Mouse (Mus musculus) liver, embryonic 14.5 days (tissue): ENCODE results near the gene Krt80. TPM values are rescaled to one million over a fixed set of nuclear protein-coding genes. Genes with fewer than 3 reads are reported as not detected.

Experiments used
- ATAC-seq: fragments of 200-750 bp; cut with Nextera tagmentation; 2 replicates; pipeline ENCODE4 v1.8.0; 2017; ENCODE audit warnings: moderate number of reproducible peaks, mild to moderate bottlenecking, moderate library complexity; ENCODE audit not compliant: insufficient read depth
- DNase-seq, 3 experiments: peaks; one replicate each; pipeline ENCODE4 v3.0.0-alpha.2; 2012 to 2013; ENCODE audit warnings: low read depth in 3 of 3, low spot score in 3 of 3
- H3K27ac ChIP-seq: fragments of 300-500 bp; sonication (generic); 2 replicates; pipeline ENCODE4 v1.5.1; 2014; ENCODE audit warnings: moderate library complexity, mild to moderate bottlenecking, control low read depth, inconsistent platforms
- H3K27me3 ChIP-seq: fragments of 300-500 bp; sonication (generic); 2 replicates; pipeline ENCODE4 v1.6.1; 2014; ENCODE audit warnings: mild to moderate bottlenecking, low read length, moderate library complexity; ENCODE audit not compliant: control insufficient read depth, insufficient read depth
- H3K36me3 ChIP-seq: fragments of 300-500 bp; sonication (generic); replicated peaks from 2 replicates; pipeline ENCODE4 v1.6.1; 2014; ENCODE audit warnings: low read depth; ENCODE audit not compliant: control insufficient read depth, insufficient read depth
- H3K4me1 ChIP-seq, 2 experiments: fragments of 200-500 bp in 1 of 2; fragments of 300-500 bp in 1 of 2; sonication (generic) in 1 of 2; replicated peaks; 2 replicates each; pipeline ENCODE4 v1.6.1; 2012 to 2014; ENCODE audit warnings: antibody characterized with exemption in 1 of 2, inconsistent platforms in 1 of 2, low read length in 1 of 2; ENCODE audit not compliant: control insufficient read depth in 2 of 2, insufficient read depth in 2 of 2
- H3K4me2 ChIP-seq: fragments of 300-500 bp; sonication (generic); 2 replicates; pipeline ENCODE4 v1.6.1; 2014; ENCODE audit warnings: low read depth, mild to moderate bottlenecking, control low read depth, moderate library complexity
- H3K4me3 ChIP-seq, 2 experiments: fragments of 200-500 bp in 1 of 2; fragments of 300-500 bp in 1 of 2; sonication (generic) in 1 of 2; 2 replicates each; pipeline ENCODE4 v1.5.1; 2012 to 2014; ENCODE audit warnings: low read depth in 2 of 2, low read length in 2 of 2, mild to moderate bottlenecking in 2 of 2, control low read depth in 1 of 2, inconsistent platforms in 1 of 2, moderate library complexity in 1 of 2; ENCODE audit not compliant: insufficient read depth in 1 of 2
- H3K9ac ChIP-seq: fragments of 300-500 bp; sonication (generic); replicated peaks from 2 replicates; pipeline ENCODE4 v1.6.1; 2014; ENCODE audit warnings: mild to moderate bottlenecking, control low read depth, moderate library complexity
- H3K9me3 ChIP-seq: fragments of 300-500 bp; sonication (generic); 2 replicates; pipeline ENCODE4 v1.6.1; 2016; ENCODE audit warnings: low read length, mixed read lengths; ENCODE audit not compliant: control insufficient read depth
- CTCF ChIP-seq: IDR thresholded peaks from 2 replicates; pipeline ENCODE4 v1.5.1; 2016; ENCODE audit warnings: antibody characterized with exemption, low read depth, control low read depth
- EP300 ChIP-seq: IDR thresholded peaks from 2 replicates; pipeline ENCODE4 v1.6.1; 2016; ENCODE audit warnings: antibody characterized with exemption, low read depth
- WGBS: fragments of 180-500 bp; shearing (Covaris S2); extraction: QIAGEN DNeasy Blood & Tissue Kit; methylation state at CpG from one replicate; pipeline ENCODE4 v1.1.7; 2014; ENCODE audit not compliant: insufficient replicate concordance; 5-methylcytosine and 5-hydroxymethylcytosine counted together
- polyA plus RNA-seq, 2 experiments: library from polyadenylated mRNA; depleted of rRNA in 1 of 2; stranded (reverse) in 1 of 2; unstranded in 1 of 2; fragments of >200 nt; fragmentation: Nextera tagmentation in 1 of 2; extraction: Ambion mirVana in 1 of 2; gene quantifications; 2 replicates each; pipeline versions ENCODE4 v1.2.1 to v1.2.3; 2012 to 2014

The Krt80 gene
- polyA plus RNA-seq, 2 experiments = 0.19 to 0.27 TPM

- H3K36me3 ChIP-seq = no peaks in the 10 kb centered on the region
- TF ChIP-seq CTCF = no peak
- no peak for TF ChIP-seq EP300
- WGBS = 63% methylated on average over 6 of the region's 6 CpGs
- no peaks in the 10 kb centered on the region for H3K27me3 ChIP-seq
- no peak overlapping the region for H3K9ac ChIP-seq
- H3K27ac ChIP-seq = no peak overlapping the region
- DNase-seq = no peak
- 0 out of 4 replicates have a peak, but pooled peaks cover 0 to 2% of the 10 kb centered on the region in 2 experiments for H3K4me1 ChIP-seq
- ATAC-seq = no peak
- no peak overlapping the region for H3K4me3 ChIP-seq
- H3K9me3 ChIP-seq = no peaks in the 10 kb centered on the region
- no peak overlapping the region for H3K4me2 ChIP-seq
Measured at GRCm38 (mm10) chr15:101385064-101385463, 15.1 kb upstream of the Krt80 start.

DNA sequence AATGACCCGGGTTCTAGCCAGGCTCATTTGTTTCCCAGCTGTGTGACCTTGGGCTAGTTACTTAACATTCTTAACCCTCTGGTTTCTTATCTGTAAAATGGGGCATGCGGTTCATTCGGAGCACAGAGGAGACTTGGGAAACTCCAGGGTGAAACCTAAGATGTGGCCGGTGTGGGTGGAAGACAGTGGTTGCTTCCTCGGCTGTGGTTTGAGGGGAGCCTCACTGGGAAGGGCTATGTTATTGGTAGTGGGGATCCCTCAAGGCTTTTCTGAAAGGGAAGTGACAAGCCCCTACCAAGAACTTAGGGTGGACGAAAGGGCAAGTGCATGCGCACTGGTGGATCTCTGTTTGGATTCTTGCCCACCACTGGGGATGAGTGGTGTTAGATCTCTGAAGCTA is 14.6 kb upstream of the Krt80 start:
- H3K4me2 ChIP-seq = no peak overlapping the region
- H3K27me3 ChIP-seq = no peaks in the 10 kb centered on the region
- no peak overlapping the region for H3K9ac ChIP-seq
- no peak for DNase-seq
- 0 out of 4 replicates have a peak, but pooled peaks cover 0 to 2% of the 10 kb centered on the region in 2 experiments for H3K4me1 ChIP-seq
- H3K27ac ChIP-seq = no peak overlapping the region
- H3K36me3 ChIP-seq = no peaks in the 10 kb centered on the region
- no peaks in the 10 kb centered on the region for H3K9me3 ChIP-seq
- TF ChIP-seq EP300 (no peak), CTCF (no peak)
- WGBS = 46% methylated on average over 7 of the region's 7 CpGs
- ATAC-seq = no peak
- no peak overlapping the region for H3K4me3 ChIP-seq

DNA sequence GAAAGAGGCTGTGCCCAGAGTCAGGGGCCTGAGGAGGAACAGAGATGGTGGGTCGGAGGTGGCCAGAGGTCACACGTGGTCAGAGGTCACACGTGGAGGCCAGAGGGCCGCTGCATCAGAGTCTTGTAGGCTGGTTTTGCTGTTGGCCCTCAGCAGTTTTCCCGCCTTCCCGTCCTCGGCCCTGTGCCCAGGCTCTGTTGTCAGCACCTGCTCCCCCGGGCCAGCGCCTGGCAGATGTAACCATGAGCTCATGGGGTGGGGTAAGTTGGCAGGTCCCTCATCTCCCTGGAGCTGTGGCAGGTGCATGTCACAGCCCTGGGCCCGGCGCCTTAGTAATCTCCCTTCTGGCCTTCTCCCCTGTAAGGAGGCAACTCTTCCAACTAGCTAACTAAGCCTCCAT is 12.8 kb upstream of the Krt80 start:
- TF ChIP-seq CTCF = no peak
- TF ChIP-seq EP300 = no peak
- H3K27me3 ChIP-seq = no peaks in the 10 kb centered on the region
- H3K4me1 ChIP-seq = 0 out of 4 replicates have a peak, but pooled peaks cover 0 to 2% of the 10 kb centered on the region in 2 experiments
- H3K27ac ChIP-seq = no peak overlapping the region
- whole genome bisulfite sequencing = 74% methylated on average over 11 of the region's 11 CpGs
- H3K36me3 ChIP-seq = no peaks in the 10 kb centered on the region
- H3K4me2 ChIP-seq = no peak overlapping the region
- DNase-seq = no peak
- no peak overlapping the region for H3K4me3 ChIP-seq
- H3K9me3 ChIP-seq = no peaks in the 10 kb centered on the region
- no peak overlapping the region for H3K9ac ChIP-seq
- ATAC-seq = no peak

DNA sequence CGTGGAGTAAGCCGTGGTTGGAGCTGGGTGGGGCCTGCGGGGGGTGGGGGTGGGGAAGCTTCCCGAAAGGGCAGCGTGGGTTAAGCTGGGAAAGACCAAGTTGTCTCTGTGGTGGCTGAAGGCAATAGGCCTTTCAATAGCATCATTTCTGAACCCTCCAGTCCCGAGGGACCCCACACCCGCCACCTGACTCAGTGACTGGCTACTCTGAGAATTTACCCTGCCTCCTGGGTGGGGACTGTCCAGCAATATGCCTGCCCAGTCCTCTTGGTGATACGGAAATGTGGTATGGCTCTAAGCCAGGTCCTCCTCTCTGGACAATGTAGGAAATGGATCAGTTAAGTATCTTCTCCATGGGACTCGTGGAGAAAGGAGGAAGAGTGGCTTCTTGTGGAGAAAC is 11.8 kb upstream of the Krt80 start:
- Histone ChIP-seq H3K4me1 (0 out of 4 replicates have a peak, but pooled peaks cover 0 to 2% of the 10 kb centered on the region in 2 experiments), H3K4me2 (no peak overlapping the region), H3K9ac (no peak overlapping the region), H3K9me3 (no peaks in the 10 kb centered on the region), H3K4me3 (no peak overlapping the region), H3K27ac (no peak overlapping the region), H3K27me3 (no peaks in the 10 kb centered on the region), H3K36me3 (no peaks in the 10 kb centered on the region)
- DNase-seq (no peak), ATAC-seq (no peak)
- WGBS = 39% methylated on average over 9 of the region's 9 CpGs
- TF ChIP-seq CTCF (no peak), EP300 (no peak)

DNA sequence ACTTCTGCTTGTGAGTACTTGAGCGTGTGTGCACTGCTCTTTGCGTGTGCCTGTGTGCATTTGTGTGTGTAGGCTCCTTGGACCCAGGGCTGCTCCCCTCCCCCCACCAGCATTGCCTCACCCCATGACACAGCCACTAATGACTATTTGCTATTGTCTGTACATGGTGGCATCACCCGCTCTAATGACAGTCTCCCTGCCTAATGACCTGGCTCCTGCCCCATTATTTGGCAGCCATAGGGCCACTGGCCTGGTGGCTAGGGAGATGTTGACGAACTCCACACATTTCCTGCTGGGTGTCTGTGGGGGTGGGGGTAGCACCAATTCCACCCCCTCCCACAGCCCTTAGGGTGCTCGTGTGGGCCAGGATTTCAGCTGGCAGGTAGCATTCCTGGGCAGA is 8.7 kb upstream of the Krt80 start:
- ATAC-seq (no peak), DNase-seq (no peak)
- H3K27ac ChIP-seq = no peak overlapping the region
- H3K4me3 ChIP-seq = no peak overlapping the region
- H3K36me3 ChIP-seq = no peaks in the 10 kb centered on the region
- H3K9ac ChIP-seq = no peak overlapping the region
- 65% methylated on average over 5 of the region's 5 CpGs for WGBS
- peaks cover 0 to 5% of the 10 kb centered on the region in 2 experiments; a peak in 1 of 4 replicates for H3K4me1 ChIP-seq
- TF ChIP-seq EP300 = no peak
- TF ChIP-seq CTCF = no peak
- H3K9me3 ChIP-seq = no peaks in the 10 kb centered on the region
- no peaks in the 10 kb centered on the region for H3K27me3 ChIP-seq
- no peak overlapping the region for H3K4me2 ChIP-seq
